Comparison of ENCODE assay signal across 8 mouse cellular contexts in genomic region chr8:84646800-84647199, GRCm38 (mm10). TPM values are rescaled to one million over a fixed set of nuclear protein-coding genes. Genes with fewer than 3 reads are reported as not detected.
DNase-seq lines count a peak whose midpoint lies in the region; ATAC-seq and TF ChIP-seq lines count a peak whose summit lies in the region.

No protein-coding gene starts in this region.

- no peaks in the 10 kb centered on the region for H3K27me3 ChIP-seq in kidney, postnatal 0 days (ENCODE audit: insufficient read depth, low read length)
- H3K27me3 ChIP-seq in forebrain, embryonic 15.5 days: no peaks in the 10 kb centered on the region
- no peaks in the 10 kb centered on the region for H3K27me3 ChIP-seq in liver, postnatal 0 days (ENCODE audit: insufficient read depth, low read length)

- no peaks in the 10 kb centered on the region for H3K9me3 ChIP-seq in kidney, postnatal 0 days (replicated peaks; ENCODE audit: low read length)
- no peaks in the 10 kb centered on the region for H3K9me3 ChIP-seq in forebrain, embryonic 15.5 days
- no peaks in the 10 kb centered on the region for H3K9me3 ChIP-seq in liver, postnatal 0 days (ENCODE audit: low read length)

- no peak for ATAC-seq in kidney, postnatal 0 days (replicated peaks; ENCODE audit: low FRiP score, low read depth)
- ATAC-seq in forebrain, embryonic 15.5 days (replicated peaks): 0 out of 2 replicates have a peak, but pooled peaks have one; percentile 47
- no peak for ATAC-seq in liver, postnatal 0 days
- ATAC-seq in erythroid progenitor cell, adult 5-6 weeks (replicated peaks; ENCODE audit: low FRiP score, poor library complexity, severe bottlenecking): no peak

- peak; percentile 10; the same call in 1 of the 2 replicates for TF ChIP-seq CTCF in kidney, postnatal 0 days (IDR thresholded peaks at IDR 0.05; ENCODE audit: low read depth)
- TF ChIP-seq CTCF in liver, postnatal 0 days (IDR thresholded peaks at IDR 0.05; ENCODE audit: low read depth): peak; percentile 42

- H3K4me2 ChIP-seq in kidney, postnatal 0 days (ENCODE audit: low read length): no peak overlapping the region; the same call in 1 of the 2 replicates
- H3K4me2 ChIP-seq in forebrain, embryonic 15.5 days (replicated peaks): peak overlapping the region; percentile 42; the same call in 1 of the 2 replicates
- H3K4me2 ChIP-seq in liver, postnatal 0 days (ENCODE audit: low read depth, low read length): peak overlapping the region; percentile 56; the same call in 1 of the 2 replicates

- H3K36me3 ChIP-seq in kidney, postnatal 0 days (ENCODE audit: insufficient read depth, low read length): no peaks in the 10 kb centered on the region
- no peaks in the 10 kb centered on the region for H3K36me3 ChIP-seq in forebrain, embryonic 15.5 days
- no peaks in the 10 kb centered on the region for H3K36me3 ChIP-seq in liver, postnatal 0 days (replicated peaks; ENCODE audit: insufficient read depth, low read length)

- peaks cover 5% of the 10 kb centered on the region for H3K4me1 ChIP-seq in kidney, postnatal 0 days (replicated peaks; ENCODE audit: insufficient read depth, low read length)
- H3K4me1 ChIP-seq in forebrain, embryonic 15.5 days: peaks cover 9% of the 10 kb centered on the region
- peaks cover 14% of the 10 kb centered on the region for H3K4me1 ChIP-seq in liver, postnatal 0 days (ENCODE audit: insufficient read depth)

- H3K9ac ChIP-seq in kidney, postnatal 0 days (ENCODE audit: low read depth, low read length): no peak overlapping the region
- no peak overlapping the region for H3K9ac ChIP-seq in forebrain, embryonic 15.5 days (replicated peaks)
- H3K9ac ChIP-seq in liver, postnatal 0 days (replicated peaks): no peak overlapping the region

- DNase-seq in kidney, postnatal 0 days (ENCODE audit: low spot score): peak; percentile 25
- no peak for DNase-seq in kidney, postnatal 36 days
- DNase-seq in R1 (ENCODE audit: low read depth, low spot score) (peak; percentile 54), MN1 (ENCODE audit: low spot score) (no peak)
- DNase-seq in liver, postnatal 0 days: no peak
- DNase-seq in adrenal gland, postnatal 10 days: no peak

- H3K4me3 ChIP-seq in kidney, postnatal 0 days (replicated peaks; ENCODE audit: low read depth, low read length): no peak overlapping the region
- H3K4me3 ChIP-seq in forebrain, embryonic 15.5 days: no peak overlapping the region
- H3K4me3 ChIP-seq in liver, postnatal 0 days (ENCODE audit: low read depth, low read length): no peak overlapping the region

- H3K27ac ChIP-seq in kidney, postnatal 0 days: no peak overlapping the region
- H3K27ac ChIP-seq in forebrain, embryonic 15.5 days (replicated peaks): no peak overlapping the region
- no peak overlapping the region; the same call in 1 of the 2 replicates for H3K27ac ChIP-seq in liver, postnatal 0 days (ENCODE audit: low read depth)

- TF ChIP-seq EP300 in liver, postnatal 0 days (IDR thresholded peaks at IDR 0.05; ENCODE audit: low read depth): no peak

- WGBS in kidney, postnatal 0 days: 55% methylated on average over 6 of the region's 6 CpGs
- 55% methylated on average over 6 of the region's 6 CpGs for WGBS in forebrain, embryonic 15.5 days
- WGBS in liver, postnatal 0 days (ENCODE audit: insufficient replicate concordance): 56% methylated on average over 6 of the region's 6 CpGs

RNA-seq across cellular contexts. Expression of gene Ier2, which starts 15.9 kb away (rescaled TPM):
- 77.4 and 83.8 TPM in 2 replicates for polyA plus RNA-seq in kidney, postnatal 0 days (2015; fragmentation: Nextera tagmentation; extraction: Ambion mirVana)
- polyA plus RNA-seq in forebrain, embryonic 15.5 days (2015; fragmentation: Nextera tagmentation; extraction: Ambion mirVana): 26.0 and 33.4 TPM in 2 replicates
- 32.3 and 32.9 TPM in 2 replicates for polyA plus RNA-seq in liver, postnatal 0 days (2015; fragmentation: Nextera tagmentation; extraction: Ambion mirVana)
- total RNA-seq in erythroid progenitor cell, adult 5-6 weeks (2015; ENCODE audit: low replicate concordance): 10.9 and 16.2 TPM in 2 replicates
- total RNA-seq in erythroid progenitor cell, adult 5-6 weeks (2017; ENCODE audit: low replicate concordance): 7.6 and 8.1 TPM in 2 replicates
- total RNA-seq in adrenal gland, postnatal 10 days (2021): 10 to 100 TPM; 33.3 to 63.4 TPM

RNA-seq across cellular contexts. Expression of gene Trmt1, which starts 39.3 kb away (rescaled TPM):
- 55.3 and 56.1 TPM in 2 replicates for polyA plus RNA-seq in kidney, postnatal 0 days (2015; fragmentation: Nextera tagmentation; extraction: Ambion mirVana)
- polyA plus RNA-seq in forebrain, embryonic 15.5 days (2015; fragmentation: Nextera tagmentation; extraction: Ambion mirVana): 62.4 and 64.0 TPM in 2 replicates
- polyA plus RNA-seq in liver, postnatal 0 days (2015; fragmentation: Nextera tagmentation; extraction: Ambion mirVana): 21.3 TPM in 2 replicates
- total RNA-seq in erythroid progenitor cell, adult 5-6 weeks (2015; ENCODE audit: low replicate concordance): 7.9 and 13.4 TPM in 2 replicates
- total RNA-seq in erythroid progenitor cell, adult 5-6 weeks (2017; ENCODE audit: low replicate concordance): 18.4 and 23.1 TPM in 2 replicates
- total RNA-seq in adrenal gland, postnatal 10 days (2021): 10 to 100 TPM; 63.4 to 82.8 TPM

RNA-seq across cellular contexts. Expression of gene Nacc1, which starts 40.9 kb away (rescaled TPM):
- polyA plus RNA-seq in kidney, postnatal 0 days (2015; fragmentation: Nextera tagmentation; extraction: Ambion mirVana): 15.9 and 16.1 TPM in 2 replicates
- polyA plus RNA-seq in forebrain, embryonic 15.5 days (2015; fragmentation: Nextera tagmentation; extraction: Ambion mirVana): 15.5 and 16.4 TPM in 2 replicates
- 3.3 and 3.6 TPM in 2 replicates for polyA plus RNA-seq in liver, postnatal 0 days (2015; fragmentation: Nextera tagmentation; extraction: Ambion mirVana)
- total RNA-seq in erythroid progenitor cell, adult 5-6 weeks (2015; ENCODE audit: low replicate concordance): 24.3 and 25.6 TPM in 2 replicates
- 11.8 and 16.9 TPM in 2 replicates for total RNA-seq in erythroid progenitor cell, adult 5-6 weeks (2017; ENCODE audit: low replicate concordance)
- 10 to 100 TPM; 59.1 to 62.9 TPM for total RNA-seq in adrenal gland, postnatal 10 days (2021)

RNA-seq across cellular contexts. Expression of gene Lyl1, which starts 54.5 kb away (rescaled TPM):
- polyA plus RNA-seq in kidney, postnatal 0 days (2015; fragmentation: Nextera tagmentation; extraction: Ambion mirVana): 6.1 and 6.4 TPM in 2 replicates
- 2.1 and 2.5 TPM in 2 replicates for polyA plus RNA-seq in forebrain, embryonic 15.5 days (2015; fragmentation: Nextera tagmentation; extraction: Ambion mirVana)
- 24.6 and 25.7 TPM in 2 replicates for polyA plus RNA-seq in liver, postnatal 0 days (2015; fragmentation: Nextera tagmentation; extraction: Ambion mirVana)
- 98.7 and 109 TPM in 2 replicates for total RNA-seq in erythroid progenitor cell, adult 5-6 weeks (2015; ENCODE audit: low replicate concordance)
- total RNA-seq in erythroid progenitor cell, adult 5-6 weeks (2017; ENCODE audit: low replicate concordance): 54.7 and 70.5 TPM in 2 replicates
- total RNA-seq in adrenal gland, postnatal 10 days (2021): 1 to 10 TPM; 7.8 to 8.5 TPM

Comparison
In these comparisons a context has a peak if more than half of its experiments do, and no peak if none do; other contexts are left out.
1. DNase-seq: peak in kidney, postnatal 0 days (single experiment) and R1 (single experiment); none in kidney, postnatal 36 days (0 of 2), liver, postnatal 0 days (single experiment), adrenal gland, postnatal 10 days (single experiment) and MN1 (single experiment).